Mouse (Mus musculus) kidney, embryonic 15.5 days (tissue): Measurements from ENCODE around the gene Trappc1. TPM values are rescaled to one million over a fixed set of nuclear protein-coding genes. Genes with fewer than 3 reads are reported as not detected.
A peak's percentile ranks its signal among the peaks of the same experiment; 100 is the strongest.

Source experiments
- ATAC-seq: fragments of 200-750 bp; cut with Nextera tagmentation; replicated peaks from 2 replicates; pipeline ENCODE4 v1.8.0; 2017; ENCODE audit warnings: moderate TSS enrichment; ENCODE audit not compliant: low FRiP score
- H3K27ac ChIP-seq: fragments of 300-500 bp; sonication (generic); 2 replicates; pipeline ENCODE4 v1.5.1; 2015; ENCODE audit warnings: mild to moderate bottlenecking, inconsistent platforms
- H3K27me3 ChIP-seq: fragments of 300-500 bp; sonication (generic); 2 replicates; pipeline ENCODE4 v1.6.1; 2015; ENCODE audit warnings: inconsistent platforms
- H3K36me3 ChIP-seq: fragments of 300-500 bp; sonication (generic); 2 replicates; pipeline ENCODE4 v1.6.1; 2015; ENCODE audit warnings: inconsistent platforms
- H3K4me1 ChIP-seq: fragments of 300-500 bp; sonication (generic); 2 replicates; pipeline ENCODE4 v1.6.1; 2015; ENCODE audit warnings: inconsistent platforms
- H3K4me2 ChIP-seq: fragments of 300-500 bp; sonication (generic); 2 replicates; pipeline ENCODE4 v1.6.1; 2015; ENCODE audit warnings: moderate library complexity, mild to moderate bottlenecking, inconsistent platforms
- H3K4me3 ChIP-seq: fragments of 300-500 bp; sonication (generic); replicated peaks from 2 replicates; pipeline ENCODE4 v1.5.1; 2015; ENCODE audit warnings: mild to moderate bottlenecking, inconsistent platforms
- H3K9ac ChIP-seq: fragments of 300-500 bp; sonication (generic); 2 replicates; pipeline ENCODE4 v1.6.1; 2015; ENCODE audit warnings: mild to moderate bottlenecking, inconsistent platforms
- H3K9me3 ChIP-seq: fragments of 300-500 bp; sonication (generic); replicated peaks from 2 replicates; pipeline ENCODE4 v1.6.1; 2016; ENCODE audit warnings: inconsistent platforms
- WGBS: fragments of 180-500 bp; shearing (Covaris S2); methylation state at CpG from one replicate; pipeline ENCODE4 v1.1.7; 2015; ENCODE audit warnings: mixed read lengths; 5-methylcytosine and 5-hydroxymethylcytosine counted together
- polyA plus RNA-seq: library from polyadenylated mRNA; unstranded; fragments of >200 nt; fragmentation: Nextera tagmentation; extraction: Ambion mirVana; gene quantifications from 2 replicates; pipeline ENCODE4 v1.2.1, GENCODE M21; 2015

Trappc1 gene
- polyA plus RNA-seq, 1 experiment from 2014 or later: 160 TPM

- WGBS: 23% methylated on average over 12 of the region's 12 CpGs
- no peak overlapping the region for H3K9ac ChIP-seq
Measured at GRCm38 (mm10) chr11:69372056-69372779, 48.4 kb downstream of the Trappc1 start.

GRCm38 (mm10) chr11:69372780-69373170 lies 49.0 kb downstream of the Trappc1 start:
- peaks cover 37% of the 10 kb centered on the region for H3K4me1 ChIP-seq
- H3K36me3 ChIP-seq: peaks cover 46% of the 10 kb centered on the region
- H3K27ac ChIP-seq: peak overlapping the region; percentile 90
- 0 out of 2 replicates have a peak overlapping the region, but pooled peaks have one; percentile 48 for H3K4me2 ChIP-seq
- ATAC-seq: no peak
- no peaks in the 10 kb centered on the region for H3K9me3 ChIP-seq
- no peak overlapping the region for H3K4me3 ChIP-seq
- 62% methylated on average over 3 of the region's 3 CpGs for WGBS
- H3K9ac ChIP-seq: no peak overlapping the region
- H3K27me3 ChIP-seq: no peaks in the 10 kb centered on the region

More at GRCm38 (mm10) chr11:69372056-69372779, 48.4 kb downstream of the Trappc1 start:
- Histone ChIP-seq H3K9me3 (no peaks in the 10 kb centered on the region), H3K36me3 (peaks cover 44% of the 10 kb centered on the region), H3K27me3 (no peaks in the 10 kb centered on the region), H3K4me2 (peak overlapping the region; percentile 48), H3K4me1 (peaks cover 42% of the 10 kb centered on the region), H3K27ac (peak overlapping the region; percentile 90), H3K4me3 (peak overlapping the region; percentile 27)
- ATAC-seq: no peak

- no peak overlapping the region for H3K9ac ChIP-seq
- no peak overlapping the region for H3K4me2 ChIP-seq
- no peak for ATAC-seq
- no peak overlapping the region for H3K4me3 ChIP-seq
- H3K36me3 ChIP-seq: peaks cover 49% of the 10 kb centered on the region
- peaks cover 33% of the 10 kb centered on the region for H3K4me1 ChIP-seq
- no peaks in the 10 kb centered on the region for H3K27me3 ChIP-seq
- H3K27ac ChIP-seq: no peak overlapping the region
- H3K9me3 ChIP-seq: no peaks in the 10 kb centered on the region
- 91% methylated on average over 16 of the region's 16 CpGs for WGBS
Measured at GRCm38 (mm10) chr11:69373223-69373965, 49.6 kb downstream of the Trappc1 start.

Other genes starting within 250 kb of the Trappc1 start
- 83.5 and 101 TPM in 2 replicates for gene Vamp2, start 235.5 kb upstream of the Trappc1 start, polyA plus RNA-seq
- 12.1 and 13.7 TPM in 2 replicates for gene Per1, start 228.8 kb upstream of the Trappc1 start, polyA plus RNA-seq
- 0.42 and 0.46 TPM in 2 replicates for gene Hes7, start 203.6 kb upstream of the Trappc1 start, polyA plus RNA-seq
- 0.27 and 0.51 TPM in 2 replicates for gene 9130213A22Rik, start 201.4 kb upstream of the Trappc1 start, polyA plus RNA-seq
- 0.60 and 1.3 TPM in 2 replicates for gene Aloxe3, start 198.1 kb upstream of the Trappc1 start, polyA plus RNA-seq
- gene Alox12b, start 167.0 kb upstream of the Trappc1 start, polyA plus RNA-seq: 0.08 and 0.42 TPM in 2 replicates
- 0.33 and 0.47 TPM in 2 replicates for gene Alox8, start 126.1 kb upstream of the Trappc1 start, polyA plus RNA-seq
- 0.09 and 0.17 TPM in 2 replicates for gene Gucy2e, start 86.9 kb upstream of the Trappc1 start, polyA plus RNA-seq
- 23.0 and 23.9 TPM in 2 replicates for gene Cntrob, start 205 bp upstream of the Trappc1 start, polyA plus RNA-seq
- gene Kcnab3, start 2.3 kb downstream of the Trappc1 start, polyA plus RNA-seq: 2.9 and 3.5 TPM in 2 replicates
- 16.6 and 17.1 TPM in 2 replicates for gene Rnf227, start 16.5 kb downstream of the Trappc1 start, polyA plus RNA-seq
- gene Chd3, start 45.4 kb downstream of the Trappc1 start, polyA plus RNA-seq: 54.8 and 62.8 TPM in 2 replicates
- 153 and 155 TPM in 2 replicates for gene Naa38, start 71.5 kb downstream of the Trappc1 start, polyA plus RNA-seq
- 30.2 and 30.5 TPM in 2 replicates for gene Cyb5d1, start 71.7 kb downstream of the Trappc1 start, polyA plus RNA-seq
- gene Tmem88, start 74.3 kb downstream of the Trappc1 start, polyA plus RNA-seq: 41.9 and 44.3 TPM in 2 replicates
- gene Kdm6b, start 89.7 kb downstream of the Trappc1 start, polyA plus RNA-seq: 32.6 and 33.0 TPM in 2 replicates
- 0.73 and 0.87 TPM in 2 replicates for gene Dnah2, start 225.1 kb downstream of the Trappc1 start, polyA plus RNA-seq
- gene Efnb3, start 236.2 kb downstream of the Trappc1 start, polyA plus RNA-seq: 11.9 and 14.3 TPM in 2 replicates